Mouse (Mus musculus): ENCODE results near the gene Iqgap2. TPM values are rescaled to one million over a fixed set of nuclear protein-coding genes. Genes with fewer than 3 reads are reported as not detected.
A peak's percentile ranks its signal among the peaks of the same experiment; 100 is the strongest.

The Iqgap2 gene
- total and polyA plus RNA-seq, 3 experiments = 9.0 to 186 (median 107) TPM

- no peak for DNase-seq
These were observed 113.0 kb downstream of the Iqgap2 start for GRCm38 (mm10) chr13:95778761-95779161.

GRCm38 (mm10) chr13:95777651-95778391, 113.9 kb downstream of the Iqgap2 start:
- no peak for DNase-seq

GRCm38 (mm10) chr13:95777237-95777636, 114.5 kb downstream of the Iqgap2 start:
- peak; percentile 83 for DNase-seq

GRCm38 (mm10) chr13:95774966-95775696, 116.6 kb downstream of the Iqgap2 start:
- DNase-seq = no peak

GRCm38 (mm10) chr13:95765017-95765416, 126.7 kb downstream of the Iqgap2 start:
- DNase-seq = no peak

GRCm38 (mm10) chr13:95763876-95764517, 127.7 kb downstream of the Iqgap2 start:
- peak; percentile 81 for DNase-seq

- DNase-seq = no peak
These were observed 131.9 kb downstream of the Iqgap2 start for GRCm38 (mm10) chr13:95759810-95760209.

DNA sequence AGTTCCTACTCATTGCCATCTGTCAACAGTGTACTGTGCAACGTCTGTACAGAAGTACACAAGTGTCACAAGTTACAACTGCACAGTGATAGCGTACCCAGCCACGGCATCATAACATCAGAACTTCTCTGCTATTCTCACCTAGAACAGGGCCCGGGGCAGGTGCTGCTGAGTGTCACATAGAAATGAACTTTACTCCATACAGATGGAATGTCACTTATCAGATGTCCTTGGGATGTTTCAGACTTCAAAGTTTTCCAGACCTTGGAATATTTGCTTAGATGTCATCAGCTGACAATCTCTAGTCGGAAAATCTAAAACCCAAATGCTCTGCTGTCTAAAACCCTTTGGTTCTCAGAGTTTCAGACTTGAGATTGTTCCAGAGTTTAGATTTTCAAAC, 137.4 kb downstream of the Iqgap2 start:
- DNase-seq = peak; percentile 55

- no peak for DNase-seq
These were observed 139.3 kb downstream of the Iqgap2 start for GRCm38 (mm10) chr13:95752386-95752785.

GRCm38 (mm10) chr13:95747541-95747940, 144.2 kb downstream of the Iqgap2 start:
- no peak for DNase-seq

GRCm38 (mm10) chr13:95747101-95747500, 144.6 kb downstream of the Iqgap2 start:
- no peak for DNase-seq

DNA sequence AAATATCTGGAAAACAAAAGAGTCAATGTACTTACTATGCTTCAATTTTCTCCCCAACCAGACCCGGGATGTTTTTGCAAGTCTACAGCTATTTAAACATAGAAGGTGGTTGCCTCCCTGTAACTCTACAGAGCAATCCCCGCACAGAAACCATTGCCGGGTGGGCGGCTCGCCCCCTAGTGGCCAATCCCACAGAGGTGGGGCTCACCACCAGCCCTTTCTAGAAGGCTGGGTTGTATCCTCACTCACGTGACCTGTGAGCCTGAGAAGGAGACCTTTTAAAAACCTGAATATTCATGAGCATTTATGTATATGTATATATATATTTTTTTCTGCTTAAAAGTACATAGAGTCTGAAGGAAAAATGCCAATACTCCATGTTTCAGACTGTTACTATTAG, 145.2 kb downstream of the Iqgap2 start:
- peak; percentile 59 for DNase-seq

- no peak for DNase-seq
These were observed 146.3 kb downstream of the Iqgap2 start for GRCm38 (mm10) chr13:95745451-95745850.

DNA sequence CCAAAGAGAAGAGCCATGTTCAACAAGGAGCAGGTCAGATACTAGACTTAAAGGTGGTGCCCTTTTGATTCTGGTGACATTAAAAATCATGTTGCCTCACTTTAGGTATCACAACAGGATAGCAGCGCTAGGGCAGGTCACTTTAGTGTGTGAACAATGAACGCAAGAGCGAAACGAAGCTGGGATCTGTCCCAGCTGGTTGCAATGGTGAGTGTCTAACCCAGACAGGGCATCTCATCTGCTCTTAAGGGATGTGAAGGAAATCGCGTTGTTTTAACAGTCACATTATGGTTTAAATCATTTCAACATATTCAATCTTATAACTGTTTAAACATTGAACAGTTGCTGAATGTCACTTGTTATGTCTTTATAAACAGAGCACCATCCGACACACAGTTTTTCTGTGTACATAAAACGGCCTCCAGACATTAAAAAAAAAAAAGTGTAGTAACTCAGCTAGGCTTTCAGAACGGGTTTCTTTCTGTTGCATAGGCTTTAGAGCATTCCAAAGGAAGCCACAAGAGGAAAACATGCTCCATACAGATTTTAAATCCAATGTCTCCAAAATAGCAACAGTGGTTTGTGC, 148.7 kb downstream of the Iqgap2 start:
- DNase-seq = no peak

- DNase-seq = no peak
These were observed 149.7 kb downstream of the Iqgap2 start for GRCm38 (mm10) chr13:95741813-95742689.

DNA sequence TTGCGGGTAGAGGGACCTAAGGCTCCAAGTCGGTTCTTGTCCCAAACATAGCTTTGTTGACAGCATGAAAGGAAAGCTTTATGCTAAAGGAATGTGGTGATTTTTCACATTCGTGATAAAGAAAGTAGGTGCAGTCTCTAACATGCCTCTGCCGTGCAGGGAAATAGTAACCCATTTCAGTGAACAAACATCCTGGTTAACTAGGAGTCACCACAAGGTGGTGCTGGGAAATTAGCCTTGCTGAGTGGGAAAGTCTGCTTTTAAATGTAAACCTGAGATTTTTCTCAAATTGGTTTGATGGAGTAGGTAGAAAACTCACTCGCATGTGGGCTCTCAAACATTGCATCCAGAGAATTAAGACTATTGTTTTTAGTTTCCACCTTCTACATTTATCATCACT, 152.1 kb downstream of the Iqgap2 start:
- DNase-seq = no peak

DNA sequence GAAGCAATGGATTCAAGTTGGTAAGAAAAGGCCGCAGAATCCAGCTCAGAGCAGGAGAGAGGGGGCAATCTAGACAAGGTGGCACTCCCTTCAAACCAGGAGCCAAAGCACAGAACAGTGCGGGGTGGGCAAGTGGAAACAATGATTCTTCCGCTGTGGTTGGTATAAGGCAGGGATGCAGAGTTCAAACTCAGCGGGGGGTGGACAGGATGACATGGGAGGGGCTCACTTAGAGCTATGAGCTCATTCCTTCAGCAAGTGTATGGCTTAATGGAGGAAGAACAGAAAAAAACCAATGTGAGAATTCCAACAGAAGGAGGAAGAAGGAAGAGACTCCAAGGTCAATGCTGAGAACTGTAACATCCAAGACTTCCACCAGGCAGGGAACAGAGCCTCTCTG, 161.2 kb downstream of the Iqgap2 start:
- DNase-seq = no peak

DNA sequence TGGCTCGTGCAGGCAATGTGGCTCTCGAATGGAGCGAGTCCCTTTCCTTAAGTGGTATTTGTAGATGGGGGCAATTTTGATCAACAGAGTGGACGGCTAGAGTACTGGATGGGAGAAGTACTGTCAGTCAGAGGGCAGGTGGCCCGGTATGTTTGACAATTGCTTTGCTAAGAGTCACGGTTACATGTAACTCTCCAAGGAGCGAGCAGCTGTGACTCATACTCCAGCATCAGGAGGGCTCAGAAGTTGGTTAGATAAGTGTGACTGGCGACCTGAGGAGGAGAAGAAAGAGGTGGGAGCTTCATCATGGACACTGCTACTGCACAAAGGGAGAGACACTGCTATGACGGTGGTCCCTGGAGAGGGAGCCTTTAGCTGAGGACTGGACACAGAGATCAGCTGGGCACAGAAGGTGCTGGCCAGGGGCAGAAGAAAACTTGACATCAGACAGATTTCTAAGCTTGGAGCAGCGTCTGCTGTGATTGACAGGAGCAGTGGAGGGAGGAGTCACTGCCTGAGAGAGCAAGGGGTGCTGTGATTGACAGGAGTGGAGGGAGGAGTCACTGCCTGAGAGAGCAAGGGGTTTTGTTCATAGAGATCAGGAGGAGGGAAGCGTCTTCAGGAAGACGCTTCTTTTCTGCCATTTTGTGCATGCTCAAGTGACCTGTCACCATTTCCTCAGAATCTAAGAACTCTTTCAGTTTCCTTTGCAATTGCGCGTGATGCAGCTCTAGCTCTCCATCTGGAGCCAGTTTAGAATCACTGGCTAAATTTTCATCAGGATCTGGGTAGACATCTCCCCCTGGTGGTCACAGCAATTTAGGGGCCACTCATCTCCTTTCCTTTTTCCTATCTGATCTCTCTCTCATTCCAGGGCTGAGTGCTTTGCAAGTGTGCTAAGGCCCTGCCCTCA, 172.1 kb downstream of the Iqgap2 start:
- DNase-seq = peak; percentile 70

DNA sequence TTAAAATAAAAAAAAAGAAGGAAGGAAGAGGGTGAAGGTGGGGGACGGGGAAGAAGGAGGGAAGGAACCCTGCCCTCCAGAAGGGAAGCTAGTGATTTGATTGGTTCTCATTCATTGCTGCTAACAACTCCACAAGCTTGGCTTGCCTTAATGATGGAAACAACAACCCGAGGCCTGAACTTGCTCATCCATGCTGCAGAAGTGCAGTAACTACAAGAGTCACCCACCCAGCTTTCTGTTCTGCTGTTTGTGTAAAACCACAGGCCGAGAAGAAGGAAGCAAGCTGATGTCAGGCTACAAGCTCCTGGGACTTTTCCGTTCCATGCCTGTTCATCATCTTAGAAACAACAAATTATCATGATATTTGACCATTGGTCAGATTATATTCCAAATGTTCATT, 176.4 kb downstream of the Iqgap2 start:
- DNase-seq = no peak

DNA sequence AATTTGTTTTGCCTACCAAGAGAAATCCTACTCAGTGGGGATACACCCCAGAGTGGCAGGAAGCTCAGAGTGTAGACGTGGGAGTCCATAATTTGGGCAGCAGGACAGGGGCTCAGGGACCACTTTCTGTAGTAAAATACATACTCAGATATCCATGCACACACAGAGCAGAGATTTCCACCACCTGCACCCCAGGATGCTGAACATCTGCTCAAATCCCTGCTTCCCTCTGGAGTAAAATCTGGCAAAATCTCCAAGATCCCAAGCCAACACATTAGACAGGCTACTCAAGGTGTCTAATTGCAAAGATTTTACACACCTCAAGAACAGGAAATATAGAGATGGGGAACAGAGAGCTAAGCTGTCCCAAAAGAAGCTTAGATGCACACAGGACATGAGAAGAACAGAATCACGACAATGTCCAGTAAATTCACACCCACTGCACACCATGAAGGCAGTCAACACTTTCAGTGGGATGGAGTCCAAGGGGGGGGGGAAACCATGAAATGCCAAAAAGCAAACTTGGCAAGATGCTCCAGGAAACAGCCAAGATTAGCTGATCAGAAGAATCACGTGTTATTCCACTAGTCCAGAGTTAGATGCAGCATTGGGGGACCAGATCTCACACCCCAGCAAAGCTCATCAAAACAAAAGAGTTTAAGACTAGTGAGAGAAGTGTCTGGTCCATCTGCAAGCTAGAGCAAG, 177.3 kb downstream of the Iqgap2 start:
- DNase-seq = no peak
